ENCODE assay signal across 26 mouse cellular contexts in the genomic region with DNA sequence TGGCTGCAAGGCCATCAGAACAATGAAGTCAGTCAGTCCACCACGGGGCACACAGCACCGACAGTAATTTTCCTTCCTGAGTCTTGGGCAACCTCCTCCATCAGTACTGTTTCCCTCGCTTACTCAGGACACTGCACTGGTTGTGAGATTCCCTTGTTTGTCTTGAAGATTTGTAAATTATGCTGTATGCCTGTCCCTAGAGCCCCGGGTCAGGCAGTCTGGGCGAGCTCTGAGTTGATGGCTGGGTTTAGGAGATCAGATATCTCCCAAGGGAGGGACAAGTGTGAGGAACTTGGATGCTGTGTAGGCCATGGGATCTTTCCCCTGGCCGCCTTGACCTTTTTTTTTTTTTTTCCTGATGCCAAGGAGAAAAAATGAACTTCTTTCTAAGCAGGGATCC. TPM values are rescaled to one million over a fixed set of nuclear protein-coding genes. Genes with fewer than 3 reads are reported as not detected.
DNase-seq lines count a peak whose midpoint lies in the region; ATAC-seq and TF ChIP-seq lines count a peak whose summit lies in the region.
"Had no signal": no experiment of that assay in that cellular context is flagged by ENCODE, and none has a peak within 500 bp of the region (broad histone marks: within the 10 kb centered on the region; RNA-seq: fewer than 3 reads in every experiment).

A gene (minus strand): TSS at position 153 of the 400 bp plus-strand sequence.

- no peak for TF ChIP-seq CTCF in heart, postnatal 0 days (IDR thresholded peaks at IDR 0.05; ENCODE audit: low read depth)
- TF ChIP-seq CTCF in stomach, postnatal 0 days (IDR thresholded peaks at IDR 0.05; ENCODE audit: low read depth): no peak

- TF ChIP-seq EP300 in heart, postnatal 0 days (IDR thresholded peaks at IDR 0.05; ENCODE audit: low read depth): no peak
- TF ChIP-seq EP300 in stomach, postnatal 0 days (optimal IDR thresholded peaks at IDR 0.05): no peak

- no peak within 1 kb of the TSS for H3K4me2 ChIP-seq in heart, postnatal 0 days (ENCODE audit: low read depth, low read length)
- H3K4me2 ChIP-seq in lung, embryonic 15.5 days: no peak within 1 kb of the TSS
- 0 out of 2 replicates have a peak within 1 kb of the TSS, but pooled peaks have one; percentile 14 for H3K4me2 ChIP-seq in stomach, postnatal 0 days (replicated peaks; ENCODE audit: low read depth)
- H3K4me2 ChIP-seq: embryonic facial prominence, embryonic 13.5 days; forebrain, embryonic 13.5 days; heart, embryonic 11.5 days; hindbrain, embryonic 13.5 days; neural tube, embryonic 12.5 days had no signal

- H3K27me3 ChIP-seq in heart, postnatal 0 days (ENCODE audit: control insufficient read depth, insufficient read depth, low read length): no peaks in the 10 kb centered on the region
- no peaks in the 10 kb centered on the region for H3K27me3 ChIP-seq in lung, embryonic 15.5 days
- H3K27me3 ChIP-seq in stomach, postnatal 0 days (ENCODE audit: control insufficient read depth, insufficient read depth, low read length): no peaks in the 10 kb centered on the region
- H3K27me3 ChIP-seq: embryonic facial prominence, embryonic 13.5 days; forebrain, embryonic 13.5 days; hindbrain, embryonic 13.5 days; neural tube, embryonic 12.5 days had no signal

- H3K36me3 ChIP-seq in heart, postnatal 0 days (replicated peaks; ENCODE audit: control insufficient read depth, insufficient read depth, low read length): no peaks in the 10 kb centered on the region
- no peaks in the 10 kb centered on the region for H3K36me3 ChIP-seq in lung, embryonic 15.5 days
- no peaks in the 10 kb centered on the region for H3K36me3 ChIP-seq in stomach, postnatal 0 days (ENCODE audit: control insufficient read depth, insufficient read depth, low read length)
- H3K36me3 ChIP-seq: embryonic facial prominence, embryonic 13.5 days; hindbrain, embryonic 13.5 days; neural tube, embryonic 12.5 days had no signal

- WGBS in heart, postnatal 0 days: 53% methylated on average over 6 of the region's 6 CpGs
- WGBS in lung, embryonic 15.5 days: 58% methylated on average over 6 of the region's 6 CpGs
- WGBS in stomach, postnatal 0 days: 61% methylated on average over 6 of the region's 6 CpGs

- H3K27ac ChIP-seq in heart, postnatal 0 days (ENCODE audit: low read depth): no peak within 1 kb of the TSS
- peak within 1 kb of the TSS; percentile 10; the same call in 1 of the 2 replicates for H3K27ac ChIP-seq in lung, embryonic 15.5 days
- H3K27ac ChIP-seq in stomach, postnatal 0 days (replicated peaks): peak within 1 kb of the TSS; percentile 45; the same call in 1 of the 2 replicates
- H3K27ac ChIP-seq: embryonic facial prominence, embryonic 13.5 days; forebrain, embryonic 13.5 days; hindbrain, embryonic 13.5 days; neural tube, embryonic 12.5 days had no signal

- ATAC-seq in heart, postnatal 0 days (ENCODE audit: insufficient read depth, low read depth): 0 out of 2 replicates have a peak, but pooled peaks have one; percentile 34
- ATAC-seq in lung, embryonic 15.5 days (ENCODE audit: borderline replicate concordance, extremely low read depth, low FRiP score, low TSS enrichment): no peak
- ATAC-seq in megakaryocyte progenitor cell, adult 5-6 weeks (replicated peaks; ENCODE audit: poor library complexity): 0 out of 2 replicates have a peak, but pooled peaks have one; percentile 29
- no peak for ATAC-seq in stomach, postnatal 0 days (ENCODE audit: low FRiP score, low TSS enrichment)
- ATAC-seq: activated CD4-positive, CD25-positive, alpha-beta regulatory T cell, adult 4 months; forebrain, embryonic 13.5 days had no signal

- no peak within 1 kb of the TSS for H3K9ac ChIP-seq in heart, postnatal 0 days (replicated peaks; ENCODE audit: low read depth, low read length)
- no peak within 1 kb of the TSS for H3K9ac ChIP-seq in lung, embryonic 15.5 days
- no peak within 1 kb of the TSS for H3K9ac ChIP-seq in stomach, postnatal 0 days (ENCODE audit: low read length)
- H3K9ac ChIP-seq: embryonic facial prominence, embryonic 13.5 days; forebrain, embryonic 13.5 days; hindbrain, embryonic 13.5 days; neural tube, embryonic 12.5 days had no signal

- H3K4me1 ChIP-seq in heart, postnatal 0 days (ENCODE audit: control insufficient read depth, insufficient read depth): no peaks in the 10 kb centered on the region
- H3K4me1 ChIP-seq in lung, embryonic 15.5 days: peaks cover 5% of the 10 kb centered on the region; the same call in 1 of the 2 replicates
- H3K4me1 ChIP-seq in stomach, postnatal 0 days (replicated peaks; ENCODE audit: control insufficient read depth, insufficient read depth): 0 out of 2 replicates have a peak, but pooled peaks cover 3% of the 10 kb centered on the region
- H3K4me1 ChIP-seq: forebrain, embryonic 13.5 days; hindbrain, embryonic 13.5 days; neural tube, embryonic 12.5 days had no signal

- H3K4me3 ChIP-seq in heart, postnatal 0 days (ENCODE audit: low read depth, low read length): no peak within 1 kb of the TSS
- no peak within 1 kb of the TSS for H3K4me3 ChIP-seq in lung, embryonic 15.5 days
- H3K4me3 ChIP-seq in stomach, postnatal 0 days (ENCODE audit: low read depth, low read length): no peak within 1 kb of the TSS
- H3K4me3 ChIP-seq: embryonic facial prominence, embryonic 13.5 days; erythroblast, embryonic 14.5 days; forebrain, embryonic 13.5 days; hindbrain, embryonic 13.5 days; megakaryocyte, embryonic 14.5 days; neural tube, embryonic 12.5 days had no signal

- no peak for DNase-seq in heart, postnatal 0 days (ENCODE audit: low spot score)
- no peak for DNase-seq in heart, adult 9 months (ENCODE audit: low spot score in 2 of 2)
- DNase-seq in lung, adult 18-20 months: no peak
- no peak for DNase-seq in stomach, postnatal 0 days (ENCODE audit: low spot score)
- DNase-seq in thymus, postnatal 25 days: no peak
- DNase-seq: adrenal gland, postnatal 10 days; cerebellum, adult 2 months; cerebellum, postnatal 25 days; heart, postnatal 36 days; kidney, postnatal 14 days; midbrain, embryonic 14.5 days; retina, postnatal 1 day; right cerebral cortex, postnatal 25 days had no signal

- H3K9me3 ChIP-seq in heart, postnatal 0 days (replicated peaks; ENCODE audit: control insufficient read depth, low read length): no peaks in the 10 kb centered on the region
- no peaks in the 10 kb centered on the region for H3K9me3 ChIP-seq in lung, embryonic 15.5 days
- H3K9me3 ChIP-seq in stomach, postnatal 0 days (ENCODE audit: control insufficient read depth, low read length): no peaks in the 10 kb centered on the region
- H3K9me3 ChIP-seq: embryonic facial prominence, embryonic 13.5 days; forebrain, embryonic 13.5 days; hindbrain, embryonic 13.5 days; neural tube, embryonic 12.5 days had no signal

RNA-seq across cellular contexts. Expression of the gene that starts here (rescaled TPM):
- 0.62 TPM in 1 of 2 replicates, not detected in the other for total RNA-seq in heart, postnatal 0 days (2014; rRNA removed; ENCODE audit: low replicate concordance)
- 0.05 TPM in 1 of 2 replicates, not detected in the other for polyA plus RNA-seq in heart, postnatal 0 days (2015; fragmentation: Nextera tagmentation; extraction: Ambion mirVana)
- 0.37 and 0.52 TPM in 2 replicates for polyA plus RNA-seq in lung, embryonic 15.5 days (2015; fragmentation: Nextera tagmentation; extraction: Ambion mirVana)
- total RNA-seq in megakaryocyte progenitor cell, adult 5-6 weeks (2015): not detected in 2 replicates
- total RNA-seq in megakaryocyte progenitor cell, adult 5-6 weeks (2017): not detected in 2 replicates
- polyA plus RNA-seq in stomach, postnatal 0 days (2015; fragmentation: Nextera tagmentation; extraction: Ambion mirVana): 2.9 and 3.0 TPM in 2 replicates
- total RNA-seq: layer of hippocampus, adult 18-20 months; liver, adult 2 months had no signal
- polyA plus RNA-seq: activated CD4-positive, CD25-positive, alpha-beta regulatory T cell, adult 4 months; cerebellum, adult 2 months; erythroblast, embryonic 14.5 days; forebrain, embryonic 13.5 days; liver, adult 2 months; liver, embryonic 16.5 days; midbrain, embryonic 14.5 days had no signal

Comparison
In these comparisons a context has a peak if more than half of its experiments do, and no peak if none do; other contexts are left out.
1. Peak in ATAC-seq in heart, postnatal 0 days; RNA of the gene not detected or under 1 TPM.
2. Peak in ATAC-seq in megakaryocyte progenitor cell, adult 5-6 weeks; RNA of the gene not detected or under 1 TPM.